Mouse (Mus musculus) forebrain, embryonic 13.5 days (tissue): ENCODE measurements at regions not wholly inside any gene's neighbourhood (a gene's known extent, or its start where the extent isn't known, plus 50 kb on each side); places are given as distances from the start of the nearest gene placed in this dataset. TPM values are rescaled to one million over a fixed set of nuclear protein-coding genes. Genes with fewer than 3 reads are reported as not detected.

Experiments used
- ATAC-seq: fragments of 200-750 bp; cut with Nextera tagmentation; 2 replicates; pipeline ENCODE4 v1.8.0; 2017
- H3K27ac ChIP-seq: fragments of 300-500 bp; sonication (generic); 2 replicates; pipeline ENCODE4 v1.5.1; 2015; ENCODE audit warnings: inconsistent platforms, mild to moderate bottlenecking, moderate library complexity
- H3K27me3 ChIP-seq: fragments of 300-500 bp; sonication (generic); 2 replicates; pipeline ENCODE4 v1.6.1; 2015; ENCODE audit warnings: mild to moderate bottlenecking, inconsistent platforms
- H3K36me3 ChIP-seq: fragments of 300-500 bp; sonication (generic); 2 replicates; pipeline ENCODE4 v1.6.1; 2015; ENCODE audit warnings: mild to moderate bottlenecking, inconsistent platforms; ENCODE audit not compliant: poor library complexity, severe bottlenecking
- H3K4me1 ChIP-seq: fragments of 300-500 bp; sonication (generic); 2 replicates; pipeline ENCODE4 v1.6.1; 2015; ENCODE audit warnings: inconsistent platforms
- H3K4me2 ChIP-seq: fragments of 300-500 bp; sonication (generic); 2 replicates; pipeline ENCODE4 v1.6.1; 2015; ENCODE audit warnings: inconsistent platforms, mild to moderate bottlenecking, moderate library complexity
- H3K4me3 ChIP-seq: fragments of 300-500 bp; sonication (generic); 2 replicates; pipeline ENCODE4 v1.5.1; 2015; ENCODE audit warnings: mild to moderate bottlenecking, inconsistent platforms
- H3K9ac ChIP-seq: fragments of 300-500 bp; sonication (generic); 2 replicates; pipeline ENCODE4 v1.6.1; 2015; ENCODE audit warnings: mild to moderate bottlenecking, inconsistent platforms
- H3K9me3 ChIP-seq: fragments of 300-500 bp; sonication (generic); replicated peaks from 2 replicates; pipeline ENCODE4 v1.6.1; 2016; ENCODE audit warnings: inconsistent platforms
- WGBS: fragments of 180-500 bp; shearing (Covaris S2); methylation state at CpG from one replicate; pipeline ENCODE4 v1.1.7; 2015; 5-methylcytosine and 5-hydroxymethylcytosine counted together
- microRNA-seq: library from miRNA; unstranded; fragments of <30 nt; microRNA quantifications from one replicate; pipeline ENCODE4, GENCODE M21; 2016

DNA sequence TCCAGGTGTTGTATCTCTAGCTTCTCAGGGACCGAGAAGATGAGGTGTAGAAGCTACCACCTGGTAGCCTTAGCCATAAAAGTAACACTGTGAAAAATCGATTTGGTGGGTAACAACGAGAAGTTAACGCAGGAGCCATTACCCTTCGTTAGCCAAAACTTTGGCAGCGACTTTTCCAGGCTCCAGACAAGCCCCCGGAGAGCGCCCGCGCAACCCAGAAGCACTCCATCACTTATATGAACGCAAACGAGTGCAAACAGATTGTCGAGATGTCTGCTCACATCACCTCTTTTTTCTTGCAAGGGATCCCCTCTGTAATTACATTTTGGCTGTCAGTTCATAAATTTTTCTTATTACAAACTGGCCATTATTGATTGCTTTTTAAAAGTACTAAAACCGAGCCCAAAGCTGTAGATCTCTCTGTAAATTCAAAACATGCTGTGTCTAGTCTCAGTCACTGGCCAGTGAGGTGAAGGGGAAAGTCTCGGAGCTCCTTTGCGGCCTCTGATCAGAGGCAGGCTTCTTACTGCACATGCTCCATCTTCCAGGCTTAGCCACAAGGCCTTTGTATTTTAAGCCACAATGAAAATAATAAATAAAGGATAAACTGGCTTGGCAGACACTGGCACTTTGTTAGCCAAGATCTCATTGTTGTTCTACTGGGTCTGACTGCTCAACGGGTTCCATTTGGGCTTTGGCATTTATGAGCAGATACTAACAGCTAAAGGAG is 627.9 kb downstream of the Sox6 start:
- Histone ChIP-seq H3K9ac (no peak overlapping the region), H3K36me3 (no peaks in the 10 kb centered on the region), H3K9me3 (no peaks in the 10 kb centered on the region), H3K27ac (peak overlapping the region; percentile 32; the same call in 1 of the 2 replicates), H3K4me3 (no peak overlapping the region), H3K27me3 (0 out of 2 replicates have a peak, but pooled peaks cover 3% of the 10 kb centered on the region), H3K4me2 (no peak overlapping the region), H3K4me1 (peaks cover 36% of the 10 kb centered on the region)
- 63% methylated on average over 17 of the region's 17 CpGs for WGBS
- no peak for ATAC-seq

DNA sequence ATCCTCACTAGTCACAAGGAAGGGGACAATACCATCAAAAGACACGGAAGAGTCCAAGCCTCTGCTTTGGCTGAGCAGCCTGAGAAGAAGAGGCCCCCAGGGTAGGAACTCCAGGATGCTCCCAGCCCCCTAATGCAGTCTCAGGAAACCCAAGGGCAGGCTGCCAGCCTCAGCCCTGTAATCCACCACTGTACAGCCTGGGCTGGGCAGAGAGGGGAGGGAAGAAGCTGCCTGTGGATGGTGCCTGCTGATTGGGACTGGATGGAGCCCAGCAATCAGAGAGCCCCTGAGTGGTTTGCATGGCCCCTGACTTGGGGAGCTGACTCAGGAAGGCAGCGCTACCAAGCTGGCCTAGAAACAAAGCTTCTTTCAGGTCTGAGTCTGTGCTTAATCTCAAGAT is 627.1 kb downstream of the Sox6 start:
- 36% methylated on average over 2 of the region's 2 CpGs for WGBS
- Histone ChIP-seq H3K4me3 (no peak overlapping the region), H3K36me3 (no peaks in the 10 kb centered on the region), H3K9me3 (no peaks in the 10 kb centered on the region), H3K27me3 (0 out of 2 replicates have a peak, but pooled peaks cover 3% of the 10 kb centered on the region), H3K4me1 (peaks cover 35% of the 10 kb centered on the region), H3K9ac (no peak overlapping the region), H3K27ac (peak overlapping the region; percentile 54), H3K4me2 (no peak overlapping the region)
- ATAC-seq: peak; percentile 81; the same call in 1 of the 2 replicates

DNA sequence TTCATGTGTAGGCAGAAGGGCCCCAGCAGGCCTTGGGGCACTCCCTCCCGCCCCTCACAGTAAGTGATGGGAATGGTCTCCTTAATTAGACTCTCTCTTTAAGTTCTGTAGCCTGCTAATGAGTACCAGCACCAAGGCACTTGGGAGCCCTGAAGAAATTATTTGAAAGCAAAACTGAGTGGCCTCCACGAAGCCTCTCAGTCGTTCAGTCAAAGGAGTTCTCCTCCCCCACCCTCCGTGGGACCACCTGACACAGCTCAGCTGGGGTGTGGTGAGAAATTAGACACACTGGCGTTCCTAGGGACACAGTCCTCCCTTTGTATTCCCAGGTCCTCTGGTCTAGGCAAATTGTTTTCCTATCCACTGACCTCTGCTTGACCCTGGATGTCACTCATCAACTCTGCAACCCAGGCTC is 623.4 kb downstream of the Sox6 start:
- Histone ChIP-seq H3K9me3 (no peaks in the 10 kb centered on the region), H3K36me3 (no peaks in the 10 kb centered on the region), H3K4me1 (peaks cover 27% of the 10 kb centered on the region), H3K27ac (no peak overlapping the region), H3K4me2 (no peak overlapping the region), H3K4me3 (no peak overlapping the region), H3K27me3 (no peaks in the 10 kb centered on the region), H3K9ac (no peak overlapping the region)
- ATAC-seq: peak; percentile 58; the same call in 1 of the 2 replicates
- 4% methylated on average over 5 of the region's 5 CpGs for WGBS

Small RNA genes in the stretch of these regions (microRNA-seq; reads per million reads assigned to microRNA genes)
- not detected for gene Gm27684
